Mouse (Mus musculus): ENCODE measurements around the gene Mmp23. TPM values are rescaled to one million over a fixed set of nuclear protein-coding genes. Genes with fewer than 3 reads are reported as not detected.
A peak's percentile ranks its signal among the peaks of the same experiment; 100 is the strongest.

The Mmp23 gene
- total RNA-seq, 2 experiments from 2014 or later = 0.20 to 0.22 TPM

GRCm38 (mm10) chr4:155602753-155603152 lies 50.4 kb downstream of the Mmp23 start:
- no peak for ATAC-seq (ENCODE audit: poor library complexity, severe bottlenecking)

GRCm38 (mm10) chr4:155601997-155602456 lies 51.2 kb downstream of the Mmp23 start:
- ATAC-seq (ENCODE audit: poor library complexity, severe bottlenecking) = no peak

GRCm38 (mm10) chr4:155601091-155601996 lies 51.8 kb downstream of the Mmp23 start, which contains the start of gene Slc35e2:
Gene Slc35e2 (plus strand): TSS chr4:155601416.
- ATAC-seq (ENCODE audit: poor library complexity, severe bottlenecking) = peak; percentile 92

Other genes starting within 250 kb of the Mmp23 start
- gene Cfap74, start 244.2 kb downstream of the Mmp23 start, total RNA-seq (2015) = 0.25 TPM in 1 of 2 replicates, not detected in the other
- gene Cfap74, start 244.2 kb downstream of the Mmp23 start, total RNA-seq (2017) = 0.04 and 0.07 TPM in 2 replicates
- gene Tmem52, start 184.3 kb downstream of the Mmp23 start, total RNA-seq (2015) = not detected in 2 replicates
- not detected in 2 replicates for gene Tmem52, start 184.3 kb downstream of the Mmp23 start, total RNA-seq (2017)
- 244 and 278 TPM in 2 replicates for gene Gnb1, start 162.0 kb downstream of the Mmp23 start, total RNA-seq (2015)
- gene Gnb1, start 162.0 kb downstream of the Mmp23 start, total RNA-seq (2017) = 158 and 180 TPM in 2 replicates
- 205 and 220 TPM in 2 replicates for gene Nadk, start 91.0 kb downstream of the Mmp23 start, total RNA-seq (2015)
- gene Nadk, start 91.0 kb downstream of the Mmp23 start, total RNA-seq (2017) = 180 and 208 TPM in 2 replicates
- 10.1 and 18.8 TPM in 2 replicates for gene Slc35e2, start 52.0 kb downstream of the Mmp23 start, total RNA-seq (2015)
- 8.7 and 12.8 TPM in 2 replicates for gene Slc35e2, start 52.0 kb downstream of the Mmp23 start, total RNA-seq (2017)
- gene Cdk11b, start 28.5 kb downstream of the Mmp23 start, total RNA-seq (2015) = 43.2 and 57.8 TPM in 2 replicates
- gene Cdk11b, start 28.5 kb downstream of the Mmp23 start, total RNA-seq (2017) = 48.1 and 81.5 TPM in 2 replicates
- gene Gm10563, start 8.0 kb downstream of the Mmp23 start, total RNA-seq (2015) = not detected in 2 replicates
- not detected in 2 replicates for gene Gm10563, start 8.0 kb downstream of the Mmp23 start, total RNA-seq (2017)
- 5.9 and 6.4 TPM in 2 replicates for gene Mib2, start 15.8 kb upstream of the Mmp23 start, total RNA-seq (2015)
- gene Mib2, start 15.8 kb upstream of the Mmp23 start, total RNA-seq (2017) = 23.5 and 29.0 TPM in 2 replicates
- gene Fndc10, start 41.0 kb upstream of the Mmp23 start, total RNA-seq (2015) = 0.55 and 0.71 TPM in 2 replicates
- gene Fndc10, start 41.0 kb upstream of the Mmp23 start, total RNA-seq (2017) = 0.26 and 0.45 TPM in 2 replicates
- 130 and 132 TPM in 2 replicates for gene Ssu72, start 51.4 kb upstream of the Mmp23 start, total RNA-seq (2015)
- 125 and 133 TPM in 2 replicates for gene Ssu72, start 51.4 kb upstream of the Mmp23 start, total RNA-seq (2017)
- gene Tmem240, start 81.4 kb upstream of the Mmp23 start, total RNA-seq (2015) = 0.09 and 0.30 TPM in 2 replicates
- gene Tmem240, start 81.4 kb upstream of the Mmp23 start, total RNA-seq (2017) = 0.18 TPM in 1 of 2 replicates, not detected in the other
- 13.5 and 14.1 TPM in 2 replicates for gene Atad3a, start 107.7 kb upstream of the Mmp23 start, total RNA-seq (2015)
- 17.8 and 22.9 TPM in 2 replicates for gene Atad3a, start 107.7 kb upstream of the Mmp23 start, total RNA-seq (2017)
- gene Vwa1, start 121.3 kb upstream of the Mmp23 start, total RNA-seq (2015) = not detected in 2 replicates
- 0.20 TPM in 1 of 2 replicates, not detected in the other for gene Vwa1, start 121.3 kb upstream of the Mmp23 start, total RNA-seq (2017)
- 0.07 TPM in 1 of 2 replicates, not detected in the other for gene Tmem88b, start 132.5 kb upstream of the Mmp23 start, total RNA-seq (2015)
- not detected in 2 replicates for gene Tmem88b, start 132.5 kb upstream of the Mmp23 start, total RNA-seq (2017)
- gene Ankrd65, start 137.1 kb upstream of the Mmp23 start, total RNA-seq (2015) = not detected in 2 replicates
- not detected in 2 replicates for gene Ankrd65, start 137.1 kb upstream of the Mmp23 start, total RNA-seq (2017)
- 131 and 139 TPM in 2 replicates for gene Mrpl20, start 149.5 kb upstream of the Mmp23 start, total RNA-seq (2015)
- 49.5 and 50.2 TPM in 2 replicates for gene Mrpl20, start 149.5 kb upstream of the Mmp23 start, total RNA-seq (2017)
- 65.8 and 69.8 TPM in 2 replicates for gene Ccnl2, start 159.1 kb upstream of the Mmp23 start, total RNA-seq (2015)
- 93.7 and 95.6 TPM in 2 replicates for gene Ccnl2, start 159.1 kb upstream of the Mmp23 start, total RNA-seq (2017)
- gene Aurkaip1, start 177.9 kb upstream of the Mmp23 start, total RNA-seq (2015) = 99.7 and 101 TPM in 2 replicates
- gene Aurkaip1, start 177.9 kb upstream of the Mmp23 start, total RNA-seq (2017) = 131 and 143 TPM in 2 replicates
- gene Mxra8, start 186.3 kb upstream of the Mmp23 start, total RNA-seq (2015) = not detected in 2 replicates
- 1.2 TPM in 2 replicates for gene Mxra8, start 186.3 kb upstream of the Mmp23 start, total RNA-seq (2017)
- 9.8 and 10.8 TPM in 2 replicates for gene Dvl1, start 194.0 kb upstream of the Mmp23 start, total RNA-seq (2015)
- 10.5 and 11.3 TPM in 2 replicates for gene Dvl1, start 194.0 kb upstream of the Mmp23 start, total RNA-seq (2017)
- 0.93 and 1.4 TPM in 2 replicates for gene Tas1r3, start 210.0 kb upstream of the Mmp23 start, total RNA-seq (2015)
- gene Tas1r3, start 210.0 kb upstream of the Mmp23 start, total RNA-seq (2017) = 0.66 and 1.1 TPM in 2 replicates
- 9.1 and 11.7 TPM in 2 replicates for gene Cptp, start 216.1 kb upstream of the Mmp23 start, total RNA-seq (2015)
- 8.8 and 14.1 TPM in 2 replicates for gene Cptp, start 216.1 kb upstream of the Mmp23 start, total RNA-seq (2017)
- gene Ints11, start 216.2 kb upstream of the Mmp23 start, total RNA-seq (2015) = 35.0 and 40.9 TPM in 2 replicates
- 22.0 and 23.0 TPM in 2 replicates for gene Ints11, start 216.2 kb upstream of the Mmp23 start, total RNA-seq (2017)
- gene Pusl1, start 238.4 kb upstream of the Mmp23 start, total RNA-seq (2015) = 11.4 and 14.1 TPM in 2 replicates
- 8.9 and 11.5 TPM in 2 replicates for gene Pusl1, start 238.4 kb upstream of the Mmp23 start, total RNA-seq (2017)
- 19.4 and 22.3 TPM in 2 replicates for gene Acap3, start 238.4 kb upstream of the Mmp23 start, total RNA-seq (2015)
- gene Acap3, start 238.4 kb upstream of the Mmp23 start, total RNA-seq (2017) = 18.0 and 23.7 TPM in 2 replicates

Data from megakaryocyte, adult 5-6 weeks (primary cell).